Mouse (Mus musculus): ENCODE results near the gene Hoxd8. TPM values are rescaled to one million over a fixed set of nuclear protein-coding genes. Genes with fewer than 3 reads are reported as not detected.

The Hoxd8 gene
- polyA plus RNA-seq, 1 experiment from 2014 or later = 2.7 TPM

DNA sequence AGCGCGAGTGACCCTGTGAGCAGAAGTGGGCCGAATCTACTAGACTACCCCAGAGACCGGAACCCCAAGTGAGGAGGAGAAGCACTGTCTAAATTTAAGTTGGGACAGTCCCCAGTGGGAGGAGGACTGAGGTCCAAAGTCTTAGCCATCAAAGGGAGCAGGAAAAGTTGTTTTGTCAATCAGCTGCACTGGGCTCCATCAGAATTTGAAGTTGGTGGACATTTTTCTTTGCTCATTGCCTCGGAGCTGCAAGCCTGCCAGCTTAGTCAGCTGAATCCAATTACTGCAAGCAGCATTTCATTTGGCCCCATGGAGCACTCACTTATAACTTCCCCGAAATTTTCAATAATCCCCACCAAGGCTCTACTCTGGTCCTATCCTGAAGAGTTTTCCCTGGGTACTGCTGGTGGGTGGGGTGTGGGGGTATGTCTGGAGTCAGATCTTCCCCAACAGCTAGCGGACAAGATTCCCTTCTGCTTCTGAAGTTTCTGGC is 33.2 kb downstream of the Hoxd8 start:
- Histone ChIP-seq H3K27me3 (replicated peaks; ENCODE audit: control insufficient read depth, insufficient read depth, low read length) (peaks cover 90% of the 10 kb centered on the region), H3K9me3 (ENCODE audit: control insufficient read depth) (no peaks in the 10 kb centered on the region), H3K4me1 (replicated peaks; ENCODE audit: control insufficient read depth, insufficient read depth, low read length) (no peaks in the 10 kb centered on the region), H3K4me3 (ENCODE audit: low read depth, low read length) (no peak overlapping the region), H3K4me2 (replicated peaks; ENCODE audit: low read depth) (no peak overlapping the region), H3K27ac (ENCODE audit: low read depth, low read length) (no peak overlapping the region), H3K9ac (ENCODE audit: low read depth, low read length) (no peak overlapping the region), H3K36me3 (ENCODE audit: control insufficient read depth, insufficient read depth) (no peaks in the 10 kb centered on the region; the same call in 1 of the 2 replicates)
- WGBS = 44% methylated on average over 7 of the region's 7 CpGs
- no peak for ATAC-seq
- no peak for TF ChIP-seq CTCF (IDR thresholded peaks at IDR 0.05; ENCODE audit: low read depth)

DNA sequence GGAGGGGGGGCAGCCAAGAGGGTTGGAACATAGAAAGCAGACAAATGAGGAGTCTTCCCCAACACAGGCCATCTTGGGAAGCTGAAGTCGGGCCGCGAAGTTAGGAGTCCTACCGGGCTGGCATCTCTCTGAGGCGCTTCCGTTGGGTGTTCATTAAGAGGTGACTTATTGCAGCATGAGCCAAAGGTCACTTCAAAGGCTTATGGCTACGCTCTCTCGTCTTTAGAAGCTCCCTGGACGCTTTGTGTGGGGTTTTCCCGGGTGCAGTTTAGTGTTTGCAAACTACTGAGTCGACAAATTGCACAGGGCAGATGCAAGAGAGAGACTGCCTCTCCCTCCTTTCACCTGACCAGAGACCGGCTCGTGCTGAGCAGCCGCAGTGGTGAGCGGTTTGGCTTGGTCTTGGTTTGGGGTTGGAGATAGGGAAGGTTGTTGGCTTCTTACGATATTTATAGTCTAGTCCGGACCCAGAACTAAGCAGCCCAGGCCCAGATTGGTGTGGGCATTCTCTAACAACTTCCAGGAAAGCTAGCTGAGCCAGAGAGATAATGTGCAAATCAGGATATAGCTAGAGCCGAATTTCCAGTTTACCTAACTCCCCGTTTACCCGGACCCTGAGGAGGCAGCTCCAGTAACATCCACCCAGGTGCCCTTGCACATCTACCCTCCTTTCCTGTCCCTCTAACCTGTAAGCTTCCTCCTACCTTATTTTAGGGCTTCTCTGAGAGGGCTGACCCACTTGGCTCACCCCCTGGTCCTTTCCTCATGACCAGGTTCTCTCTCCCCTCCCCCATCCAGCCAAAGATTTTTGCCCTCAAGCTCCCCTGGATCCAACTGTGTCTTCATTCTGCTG is 34.4 kb downstream of the Hoxd8 start:
- no peak for TF ChIP-seq CTCF (IDR thresholded peaks at IDR 0.05; ENCODE audit: low read depth)
- 10% methylated on average over 20 of the region's 20 CpGs for WGBS
- Histone ChIP-seq H3K27me3 (replicated peaks; ENCODE audit: control insufficient read depth, insufficient read depth, low read length) (peaks cover 85% of the 10 kb centered on the region), H3K4me1 (replicated peaks; ENCODE audit: control insufficient read depth, insufficient read depth, low read length) (no peaks in the 10 kb centered on the region), H3K27ac (ENCODE audit: low read depth, low read length) (no peak overlapping the region), H3K9ac (ENCODE audit: low read depth, low read length) (no peak overlapping the region), H3K4me3 (ENCODE audit: low read depth, low read length) (no peak overlapping the region), H3K9me3 (ENCODE audit: control insufficient read depth) (no peaks in the 10 kb centered on the region), H3K4me2 (replicated peaks; ENCODE audit: low read depth) (peak overlapping the region; percentile 35; the same call in 1 of the 2 replicates), H3K36me3 (ENCODE audit: control insufficient read depth, insufficient read depth) (no peaks in the 10 kb centered on the region; the same call in 1 of the 2 replicates)
- peak; percentile 36; the same call in 1 of the 2 replicates for ATAC-seq

DNA sequence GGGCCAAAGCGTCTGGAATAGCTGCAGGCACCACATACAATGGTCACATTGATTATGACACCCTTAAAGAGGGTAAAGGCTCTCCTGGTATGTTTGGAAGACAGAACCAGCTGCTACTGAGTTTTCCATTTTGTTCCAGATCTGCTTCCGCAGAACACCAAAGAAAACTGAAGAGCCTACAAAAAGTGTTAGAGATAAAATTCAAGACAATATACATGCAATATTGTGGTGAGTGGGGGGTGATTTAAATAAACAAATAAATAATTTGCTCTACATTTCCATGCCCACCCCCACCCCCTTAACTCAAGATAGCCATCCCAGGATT is 35.0 kb downstream of the Hoxd8 start:
- no peak for ATAC-seq
- Histone ChIP-seq H3K4me2 (replicated peaks; ENCODE audit: low read depth) (no peak overlapping the region), H3K4me3 (ENCODE audit: low read depth, low read length) (no peak overlapping the region), H3K36me3 (ENCODE audit: control insufficient read depth, insufficient read depth) (no peaks in the 10 kb centered on the region; the same call in 1 of the 2 replicates), H3K27me3 (replicated peaks; ENCODE audit: control insufficient read depth, insufficient read depth, low read length) (peaks cover 85% of the 10 kb centered on the region), H3K9ac (ENCODE audit: low read depth, low read length) (no peak overlapping the region), H3K9me3 (ENCODE audit: control insufficient read depth) (no peaks in the 10 kb centered on the region), H3K27ac (ENCODE audit: low read depth, low read length) (no peak overlapping the region), H3K4me1 (replicated peaks; ENCODE audit: control insufficient read depth, insufficient read depth, low read length) (no peaks in the 10 kb centered on the region)
- TF ChIP-seq CTCF (IDR thresholded peaks at IDR 0.05; ENCODE audit: low read depth) = no peak
- WGBS = 45% methylated on average over 2 of the region's 2 CpGs

DNA sequence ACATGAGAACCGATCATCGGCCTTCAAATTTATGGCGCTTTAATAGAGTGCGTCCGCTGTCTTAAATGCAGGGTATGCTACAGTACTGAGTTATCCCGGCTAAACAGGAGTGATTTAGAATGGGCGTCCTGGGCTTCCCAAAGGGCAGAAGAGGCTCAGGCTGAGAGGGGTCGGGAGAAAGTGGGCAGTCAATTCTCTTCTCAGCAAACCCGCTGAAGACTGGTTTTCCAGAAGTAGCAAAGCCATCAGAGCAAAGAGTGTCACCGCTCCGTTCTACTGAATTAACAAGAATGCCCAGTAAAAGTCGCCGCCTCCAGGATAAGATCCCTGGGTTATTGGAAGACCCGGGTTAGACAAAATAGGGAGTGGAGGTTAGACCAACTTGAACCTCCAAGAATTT is 35.5 kb downstream of the Hoxd8 start:
- Histone ChIP-seq H3K27ac (ENCODE audit: low read depth, low read length) (no peak overlapping the region), H3K27me3 (replicated peaks; ENCODE audit: control insufficient read depth, insufficient read depth, low read length) (peaks cover 85% of the 10 kb centered on the region), H3K4me3 (ENCODE audit: low read depth, low read length) (0 out of 2 replicates have a peak overlapping the region, but pooled peaks have one; percentile 5), H3K9ac (ENCODE audit: low read depth, low read length) (no peak overlapping the region), H3K9me3 (ENCODE audit: control insufficient read depth) (no peaks in the 10 kb centered on the region), H3K4me2 (replicated peaks; ENCODE audit: low read depth) (peak overlapping the region; percentile 56; the same call in 1 of the 2 replicates), H3K4me1 (replicated peaks; ENCODE audit: control insufficient read depth, insufficient read depth, low read length) (no peaks in the 10 kb centered on the region), H3K36me3 (ENCODE audit: control insufficient read depth, insufficient read depth) (no peaks in the 10 kb centered on the region; the same call in 1 of the 2 replicates)
- TF ChIP-seq CTCF (IDR thresholded peaks at IDR 0.05; ENCODE audit: low read depth) = no peak
- 20% methylated on average over 14 of the region's 14 CpGs for WGBS
- no peak for ATAC-seq

DNA sequence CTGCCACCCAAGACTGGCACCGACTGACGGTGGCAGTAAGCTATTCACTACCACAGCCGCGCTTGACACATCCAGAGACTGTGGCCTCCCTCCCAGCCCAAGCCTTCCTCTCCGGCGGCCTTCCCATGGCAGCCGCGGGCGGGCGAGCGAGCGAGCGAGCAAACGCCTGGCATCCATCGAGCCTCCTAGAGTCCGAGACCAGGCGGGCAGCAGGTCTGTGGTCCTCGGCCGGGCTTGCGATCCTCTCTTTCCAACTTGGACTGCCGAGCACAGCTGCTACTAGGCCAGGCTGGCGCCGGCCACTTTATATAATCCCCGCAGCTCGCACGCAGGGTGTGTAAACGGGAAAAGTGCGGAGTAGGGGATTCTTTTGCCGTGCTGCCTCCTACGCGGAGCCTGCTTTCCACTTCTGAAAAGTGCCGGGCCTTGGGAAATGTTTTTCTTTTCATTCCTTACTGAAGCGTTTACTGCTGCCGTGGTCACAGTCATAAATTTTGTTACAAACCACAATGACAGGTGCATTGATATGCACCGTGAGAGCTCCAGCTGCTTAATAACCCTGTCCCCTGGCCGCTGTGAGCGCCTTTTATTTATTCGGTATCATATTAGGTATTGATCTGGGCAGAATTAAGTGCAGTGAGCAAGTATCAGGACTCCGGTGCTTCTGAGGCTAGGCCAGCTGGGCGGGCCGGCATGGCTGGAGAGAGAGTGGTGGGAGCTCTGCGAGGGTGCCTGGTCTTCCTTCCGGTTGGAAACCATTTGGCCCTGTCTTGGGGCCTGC is 36.1 kb downstream of the Hoxd8 start:
- ATAC-seq = no peak
- H3K27ac ChIP-seq (ENCODE audit: low read depth, low read length) = no peak overlapping the region
- no peaks in the 10 kb centered on the region for H3K4me1 ChIP-seq (replicated peaks; ENCODE audit: control insufficient read depth, insufficient read depth, low read length)

More for the DNA sequence above, 36.1 kb downstream of the Hoxd8 start:
- no peaks in the 10 kb centered on the region; the same call in 1 of the 2 replicates for H3K36me3 ChIP-seq (ENCODE audit: control insufficient read depth, insufficient read depth)
- WGBS = 11% methylated on average over 43 of the region's 43 CpGs
- peak overlapping the region; percentile 22; the same call in 1 of the 2 replicates for H3K4me3 ChIP-seq (ENCODE audit: low read depth, low read length)
- peak overlapping the region; percentile 56 for H3K4me2 ChIP-seq (replicated peaks; ENCODE audit: low read depth)
- peaks cover 83% of the 10 kb centered on the region for H3K27me3 ChIP-seq (replicated peaks; ENCODE audit: control insufficient read depth, insufficient read depth, low read length)
- TF ChIP-seq CTCF (IDR thresholded peaks at IDR 0.05; ENCODE audit: low read depth) = no peak
- H3K9me3 ChIP-seq (ENCODE audit: control insufficient read depth) = no peaks in the 10 kb centered on the region
- H3K9ac ChIP-seq (ENCODE audit: low read depth, low read length) = no peak overlapping the region
